Mouse (Mus musculus) G1E (cell line): ENCODE data around the gene Pde4d.

Experiments
- CTCF ChIP-seq: IDR thresholded peaks from 2 replicates; pipeline ENCODE4 v1.5.1; 2012; ENCODE audit warnings: low read depth, low read length, inconsistent platforms, mixed read lengths
- GATA1 ChIP-seq: IDR thresholded peaks from 2 replicates; pipeline ENCODE4 v1.6.1; 2012; ENCODE audit warnings: borderline replicate concordance, low read length, inconsistent platforms, mixed read lengths
- POLR2AphosphoS5 ChIP-seq: IDR thresholded peaks from 2 replicates; pipeline ENCODE4 v1.6.1; 2012; ENCODE audit warnings: low read depth, low read length, inconsistent platforms; ENCODE audit not compliant: insufficient replicate concordance

GRCm38 (mm10) chr13:109813924-109814323, 1364.2 kb downstream of the Pde4d start:
- no peak for TF ChIP-seq CTCF
- no peak for TF ChIP-seq GATA1
- no peak for TF ChIP-seq POLR2AphosphoS5
